Mouse (Mus musculus): ENCODE measurements around the gene Nans. TPM values are rescaled to one million over a fixed set of nuclear protein-coding genes. Genes with fewer than 3 reads are reported as not detected.
A peak's percentile ranks its signal among the peaks of the same experiment; 100 is the strongest.

The Nans gene
- total and polyA plus RNA-seq, 3 experiments = 16.0 to 42.5 (median 38.4) TPM

DNA sequence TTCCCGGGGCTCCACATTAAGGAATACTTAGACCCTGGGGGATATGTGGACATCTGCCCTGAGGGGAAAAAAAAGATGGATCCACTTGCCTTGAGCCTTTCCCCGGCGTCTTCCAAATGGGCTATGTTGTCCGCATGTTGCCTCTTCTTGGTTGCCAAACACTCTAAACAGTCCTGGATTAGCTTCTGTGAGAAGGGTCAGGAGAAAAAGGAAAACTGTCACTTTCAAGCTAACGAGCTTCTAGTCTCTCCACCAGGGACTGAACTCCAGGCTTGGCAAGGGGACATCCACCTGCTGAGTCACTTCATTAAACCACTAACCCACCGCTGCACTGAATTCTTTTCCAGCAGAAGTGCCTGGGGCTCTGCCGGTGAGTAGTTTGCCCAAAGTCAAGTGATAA is 43.9 kb downstream of the Nans start:
- DNase-seq = no peak

DNA sequence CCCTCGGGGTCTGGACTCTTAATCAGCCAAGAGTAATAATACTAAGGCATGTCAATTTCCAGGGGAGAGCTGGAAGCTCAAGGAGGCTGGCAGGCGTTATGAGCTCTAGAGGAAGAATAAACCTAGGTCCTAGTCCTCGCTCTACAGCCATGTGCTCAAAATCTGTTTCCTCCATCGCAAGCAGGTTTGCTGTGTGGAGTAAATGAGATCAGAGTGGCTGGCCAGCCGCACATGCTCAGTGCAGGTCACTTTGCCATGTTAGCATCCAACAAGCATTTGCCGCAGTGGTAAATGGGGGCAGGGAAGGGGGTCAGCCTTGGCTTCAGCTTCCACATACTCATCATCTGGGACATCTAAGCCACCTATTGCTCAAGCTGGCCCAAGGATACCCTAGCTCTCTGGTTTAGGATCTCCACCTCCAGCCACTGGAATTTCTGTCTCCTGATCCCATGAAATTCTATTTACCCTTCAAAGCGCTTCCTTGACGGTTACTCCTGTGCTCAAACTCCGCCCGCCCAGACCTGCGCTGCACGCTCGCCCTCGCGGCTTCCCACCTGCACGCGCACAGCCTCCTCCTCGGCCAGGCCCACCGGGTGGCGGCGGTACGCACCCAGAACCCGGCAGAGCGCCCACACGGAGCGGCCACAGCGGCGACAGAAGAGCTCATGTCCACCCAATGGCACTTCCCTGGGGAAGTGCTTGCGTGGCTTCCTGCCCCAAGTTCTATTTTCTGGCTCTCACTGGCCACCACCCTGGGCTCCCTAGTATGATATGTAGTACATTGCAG is 45.1 kb downstream of the Nans start:
- DNase-seq = peak; percentile 31

DNA sequence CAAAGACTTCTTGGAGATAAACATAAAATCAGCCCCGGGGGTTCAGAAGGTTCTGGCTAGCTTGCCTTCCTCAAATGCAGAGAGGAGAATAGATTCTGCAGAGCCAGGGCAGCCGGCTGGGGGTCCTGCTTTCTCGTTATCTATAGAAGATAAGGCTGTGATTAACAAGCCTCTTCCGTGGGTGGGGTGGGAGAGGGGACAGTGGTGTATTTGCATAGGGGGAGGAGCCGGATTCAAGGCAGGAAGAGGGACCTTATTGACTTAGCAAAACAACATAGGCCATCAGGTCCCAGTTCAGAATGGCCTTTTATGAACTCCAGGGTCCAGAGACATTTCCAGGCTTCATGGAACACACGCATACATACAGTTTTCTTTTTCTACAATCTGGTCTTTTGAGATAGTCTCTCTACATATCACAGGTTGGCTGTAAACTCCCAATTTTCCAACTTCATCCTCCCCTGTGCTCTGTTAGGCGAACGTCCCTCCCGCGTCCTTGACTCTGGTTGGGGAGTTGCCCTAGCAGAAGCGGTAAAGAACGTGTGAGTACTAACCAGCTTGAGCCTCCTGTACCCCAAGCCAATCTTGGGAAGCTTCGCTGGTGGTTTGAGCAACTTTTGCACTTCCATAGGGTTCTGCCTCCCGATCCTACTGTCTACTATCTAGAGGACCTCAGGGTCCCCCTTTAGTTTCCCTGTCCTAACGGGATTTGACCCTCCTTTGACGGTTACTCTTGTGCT is 46.2 kb downstream of the Nans start:
- no peak for DNase-seq

DNA sequence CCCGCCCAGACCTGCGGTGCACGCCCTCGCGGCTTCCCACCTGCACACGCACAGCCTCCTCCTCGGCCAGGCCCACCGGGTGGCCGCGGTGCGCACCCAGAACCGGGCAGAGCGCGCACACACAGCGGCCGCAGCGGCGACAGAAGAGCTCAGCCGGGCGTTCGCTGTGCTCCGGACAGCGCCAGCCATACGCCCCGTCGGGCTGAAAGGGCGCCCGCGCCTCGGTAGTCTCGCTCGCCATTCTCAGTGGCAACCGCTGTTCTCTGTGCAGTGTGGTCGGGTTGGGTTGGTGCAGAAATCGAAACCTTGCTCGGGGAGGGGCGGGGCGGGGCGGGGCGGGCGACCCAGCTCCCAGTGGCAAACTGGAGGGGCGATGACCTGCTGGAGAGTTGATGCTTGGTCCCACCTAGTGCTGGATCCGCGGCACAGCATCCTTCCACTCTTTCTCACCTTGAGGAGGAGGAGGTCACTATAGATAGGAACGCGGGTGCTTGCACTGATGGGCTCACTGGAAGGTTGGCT is 46.9 kb downstream of the Nans start, which contains the start of gene Trim14:
Trim14 (minus strand) TSS at position 302 of the 522 bp plus-strand sequence.
- DNase-seq = peak; percentile 55

DNA sequence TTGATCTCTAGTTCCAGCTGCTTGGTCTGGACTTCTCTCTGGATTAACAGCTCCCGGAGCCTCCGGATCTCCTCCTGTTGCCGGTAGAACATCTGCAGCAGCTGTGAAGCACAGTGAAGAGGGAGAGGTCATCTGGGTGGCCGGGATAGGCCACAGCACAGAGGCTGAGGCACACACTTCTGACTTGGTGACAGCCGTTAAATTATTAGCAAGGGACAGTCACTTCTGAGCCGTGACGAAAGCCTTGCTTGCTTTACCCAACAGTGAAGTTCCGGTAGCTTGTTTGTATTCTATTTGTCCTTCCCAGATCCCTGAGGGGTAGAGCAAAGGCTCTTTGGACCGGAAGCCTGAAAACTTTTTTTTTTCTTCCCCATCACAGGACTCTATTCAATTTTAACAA is 50.1 kb downstream of the Nans start:
- DNase-seq = no peak

DNA sequence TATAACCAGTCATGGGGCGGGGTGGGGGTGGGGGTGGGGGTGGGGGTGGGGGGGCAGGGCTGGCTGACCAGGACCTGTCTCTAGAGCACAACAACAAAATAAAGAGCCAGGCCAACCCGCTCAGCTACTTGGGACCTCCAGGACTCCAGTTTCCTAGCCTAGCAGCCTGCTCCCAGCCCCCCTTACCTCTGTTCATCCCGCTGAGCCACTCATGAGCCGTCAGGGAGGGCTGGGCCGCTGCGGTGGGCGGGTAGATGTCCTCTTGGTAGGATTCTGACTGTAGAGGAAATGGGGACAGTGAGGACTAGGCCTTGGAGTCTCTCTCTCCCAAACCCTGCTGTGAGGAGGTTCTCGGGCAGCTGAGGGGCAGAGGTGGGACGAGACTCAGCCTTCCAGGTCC is 52.7 kb downstream of the Nans start:
- DNase-seq = no peak

DNA sequence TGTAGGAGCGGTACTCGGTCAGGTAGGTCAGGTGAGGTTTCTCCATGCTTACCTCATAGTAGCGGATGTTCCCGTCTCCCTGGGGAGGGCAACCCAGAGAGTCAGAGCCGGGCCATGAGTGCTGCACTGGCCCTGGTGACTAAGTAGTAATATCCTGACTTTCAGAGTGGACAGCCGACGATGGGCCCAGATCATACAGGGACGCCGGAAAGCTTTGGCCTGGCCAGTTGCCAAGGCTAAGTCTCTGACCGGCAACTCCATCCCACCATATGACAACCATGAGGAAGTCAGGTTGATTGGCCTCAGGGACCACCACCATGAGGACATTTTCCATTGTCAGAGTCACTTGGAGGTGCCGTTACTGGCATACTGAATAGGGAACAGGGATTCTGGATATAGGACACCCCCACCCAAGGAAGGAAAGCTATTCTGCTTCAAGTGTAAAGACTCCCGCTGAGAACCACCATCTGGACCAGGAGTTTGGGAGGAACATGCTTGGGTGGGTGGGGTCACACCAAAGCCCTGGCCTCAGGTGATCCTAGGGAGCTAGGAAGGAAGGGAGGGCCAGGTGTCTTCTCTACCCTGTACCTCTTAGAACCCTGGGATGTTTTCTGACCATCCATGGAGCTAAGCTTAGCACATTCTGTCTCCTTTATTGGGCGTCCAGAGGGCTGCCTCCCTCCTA is 54.5 kb downstream of the Nans start:
- no peak for DNase-seq

DNA sequence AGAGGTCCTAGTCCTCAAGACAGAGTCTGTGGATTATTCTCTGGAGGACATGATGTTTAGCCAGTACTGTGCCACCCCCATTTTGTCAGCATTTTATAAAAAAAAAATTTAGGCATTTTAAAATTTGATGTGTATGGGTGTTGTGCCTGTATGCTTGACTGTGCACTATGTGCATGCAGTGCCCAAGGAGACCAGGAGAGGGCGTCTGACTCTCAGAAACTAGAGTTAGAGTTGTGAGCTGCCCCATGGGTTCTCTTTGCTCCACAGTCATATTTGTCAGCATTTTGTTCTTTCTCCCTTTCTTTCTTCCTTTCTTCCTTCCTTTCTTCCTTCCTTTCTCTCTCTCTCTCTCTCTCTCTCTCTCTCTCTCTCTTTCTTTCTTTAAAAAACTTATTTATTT is 55.3 kb downstream of the Nans start:
- DNase-seq = no peak

DNA sequence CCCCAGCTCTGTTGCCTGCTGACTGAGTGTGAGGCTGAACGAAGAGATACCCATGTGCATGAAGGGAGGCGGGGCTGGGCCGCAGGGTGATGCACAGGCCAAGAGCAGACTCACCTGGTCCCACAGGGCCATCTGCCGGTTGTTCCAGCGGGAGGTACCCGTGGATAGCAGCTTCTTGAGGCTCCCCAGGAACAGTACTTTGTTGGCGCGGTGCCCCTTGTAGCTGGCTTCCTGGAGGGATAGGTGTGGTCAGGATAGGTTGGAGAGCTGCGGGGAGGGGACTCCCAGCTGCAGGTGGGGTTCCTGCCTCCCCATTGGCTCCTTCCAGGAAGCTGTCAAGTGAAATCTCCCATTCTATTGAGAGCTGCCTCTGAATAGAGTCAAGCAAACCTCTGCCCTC is 56.5 kb downstream of the Nans start:
- DNase-seq = no peak

DNA sequence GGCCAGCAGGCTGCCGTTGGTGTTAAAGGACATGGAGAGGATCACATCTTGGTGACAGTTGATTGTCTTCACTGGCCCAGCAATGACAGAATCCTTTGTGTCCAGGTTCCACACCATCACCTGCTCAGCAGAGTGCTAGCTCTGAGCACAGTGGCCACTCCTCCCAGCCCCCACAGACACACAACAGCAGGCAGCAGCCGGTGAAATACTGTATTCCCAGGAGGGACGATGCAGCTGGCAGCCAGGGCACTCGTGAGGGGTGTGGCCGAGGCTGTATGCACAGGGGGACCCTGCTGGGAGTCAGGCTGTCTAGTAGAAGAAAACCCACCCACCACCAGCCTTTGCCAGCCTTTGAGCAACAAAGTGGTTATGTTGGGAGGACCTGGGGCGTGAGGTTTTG is 57.7 kb downstream of the Nans start:
- no peak for DNase-seq

DNA sequence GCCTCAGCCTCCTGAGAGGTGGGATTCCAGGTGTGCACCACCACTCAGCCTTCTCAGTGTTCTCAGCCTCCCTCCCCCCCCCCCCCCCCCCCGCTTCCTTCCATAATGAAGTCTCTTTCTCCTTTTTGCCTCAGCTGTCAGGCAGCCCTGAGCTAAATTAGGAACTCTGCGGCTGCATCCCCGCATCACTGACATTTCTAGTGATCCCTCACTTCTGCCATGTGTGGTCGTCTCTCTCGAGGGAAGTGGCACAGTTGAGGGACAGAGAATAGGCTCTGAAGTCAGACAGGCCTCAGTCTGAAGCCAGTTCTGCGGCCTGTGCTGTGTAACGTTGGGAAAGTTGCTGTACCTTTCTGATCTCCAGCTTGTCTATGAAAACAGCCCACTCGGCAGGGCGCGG is 60.9 kb downstream of the Nans start:
- no peak for DNase-seq

DNA sequence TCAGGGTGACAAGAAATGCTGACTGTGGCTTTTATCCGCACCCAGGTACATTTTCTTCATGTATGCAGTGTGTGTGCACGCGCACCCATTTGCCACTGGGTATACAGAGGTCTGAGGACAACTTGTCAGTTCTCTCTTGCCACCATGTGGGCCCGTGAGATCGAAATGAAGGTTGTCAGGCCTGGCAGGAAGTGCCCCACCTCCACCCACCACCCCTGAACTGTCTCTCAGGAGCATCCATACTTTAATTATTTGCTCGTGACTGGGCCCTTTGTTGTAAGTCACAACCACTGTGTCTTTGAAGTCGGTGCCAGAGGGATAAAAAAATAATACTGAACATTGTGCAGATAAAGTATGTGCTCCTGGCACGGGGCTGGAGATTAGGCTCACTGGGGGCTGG is 61.4 kb downstream of the Nans start:
- DNase-seq = no peak

Other genes with a start within 250 kb of the Nans start
- gene Foxe1, start 145.6 kb upstream of the Nans start, total RNA-seq (2021) = not detected
- gene Foxe1, start 145.6 kb upstream of the Nans start, polyA plus RNA-seq (2012; rRNA removed) = 0.42 and 0.44 TPM in 2 replicates
- gene Trmo, start 99.8 kb upstream of the Nans start, total RNA-seq (2021) = 1 to 10 TPM; 4.8 to 7.1 TPM
- 2.5 and 4.3 TPM in 2 replicates for gene Trmo, start 99.8 kb upstream of the Nans start, polyA plus RNA-seq (2012; rRNA removed)
- gene Hemgn, start 75.7 kb upstream of the Nans start, total RNA-seq (2021) = not detected
- gene Hemgn, start 75.7 kb upstream of the Nans start, polyA plus RNA-seq (2012; rRNA removed) = not detected in 2 replicates
- 100 to 1,000 TPM; 103 to 121 TPM for gene Anp32b, start 38.3 kb upstream of the Nans start, total RNA-seq (2021)
- 56.8 and 73.6 TPM in 2 replicates for gene Anp32b, start 38.3 kb upstream of the Nans start, polyA plus RNA-seq (2012; rRNA removed)
- gene Trim14, start 46.9 kb downstream of the Nans start, total RNA-seq (2021) = 1 to 10 TPM; 4.9 to 5.8 TPM
- gene Trim14, start 46.9 kb downstream of the Nans start, polyA plus RNA-seq (2012; rRNA removed) = 16.0 and 21.3 TPM in 2 replicates
- gene Coro2a, start 113.0 kb downstream of the Nans start, total RNA-seq (2021) = 1 to 10 TPM; 2.2 to 2.8 TPM
- 8.7 and 12.4 TPM in 2 replicates for gene Coro2a, start 113.0 kb downstream of the Nans start, polyA plus RNA-seq (2012; rRNA removed)
- 1 to 10 TPM; 1.4 to 5.1 TPM for gene Tbc1d2, start 161.0 kb downstream of the Nans start, total RNA-seq (2021)
- gene Tbc1d2, start 161.0 kb downstream of the Nans start, polyA plus RNA-seq (2012; rRNA removed) = 3.4 and 7.0 TPM in 2 replicates